Mouse (Mus musculus) kidney, embryonic 15.5 days (tissue): ENCODE measurements around the gene Magi2. TPM values are rescaled to one million over a fixed set of nuclear protein-coding genes. Genes with fewer than 3 reads are reported as not detected.
"Not testable (repeated sequence)": the region's sequence is repeated elsewhere in the genome, so short reads cannot be mapped to it uniquely, and the experiment has no call there.

ENCODE experiments used
- ATAC-seq: fragments of 200-750 bp; cut with Nextera tagmentation; replicated peaks from 2 replicates; pipeline ENCODE4 v1.8.0; 2017; ENCODE audit warnings: moderate TSS enrichment; ENCODE audit not compliant: low FRiP score
- H3K27ac ChIP-seq: fragments of 300-500 bp; sonication (generic); 2 replicates; pipeline ENCODE4 v1.5.1; 2015; ENCODE audit warnings: mild to moderate bottlenecking, inconsistent platforms
- H3K27me3 ChIP-seq: fragments of 300-500 bp; sonication (generic); 2 replicates; pipeline ENCODE4 v1.6.1; 2015; ENCODE audit warnings: inconsistent platforms
- H3K36me3 ChIP-seq: fragments of 300-500 bp; sonication (generic); 2 replicates; pipeline ENCODE4 v1.6.1; 2015; ENCODE audit warnings: inconsistent platforms
- H3K4me1 ChIP-seq: fragments of 300-500 bp; sonication (generic); 2 replicates; pipeline ENCODE4 v1.6.1; 2015; ENCODE audit warnings: inconsistent platforms
- H3K4me2 ChIP-seq: fragments of 300-500 bp; sonication (generic); 2 replicates; pipeline ENCODE4 v1.6.1; 2015; ENCODE audit warnings: moderate library complexity, mild to moderate bottlenecking, inconsistent platforms
- H3K4me3 ChIP-seq: fragments of 300-500 bp; sonication (generic); replicated peaks from 2 replicates; pipeline ENCODE4 v1.5.1; 2015; ENCODE audit warnings: mild to moderate bottlenecking, inconsistent platforms
- H3K9ac ChIP-seq: fragments of 300-500 bp; sonication (generic); 2 replicates; pipeline ENCODE4 v1.6.1; 2015; ENCODE audit warnings: mild to moderate bottlenecking, inconsistent platforms
- H3K9me3 ChIP-seq: fragments of 300-500 bp; sonication (generic); replicated peaks from 2 replicates; pipeline ENCODE4 v1.6.1; 2016; ENCODE audit warnings: inconsistent platforms
- WGBS: fragments of 180-500 bp; shearing (Covaris S2); methylation state at CpG from one replicate; pipeline ENCODE4 v1.1.7; 2015; ENCODE audit warnings: mixed read lengths; 5-methylcytosine and 5-hydroxymethylcytosine counted together
- polyA plus RNA-seq: library from polyadenylated mRNA; unstranded; fragments of >200 nt; fragmentation: Nextera tagmentation; extraction: Ambion mirVana; gene quantifications from 2 replicates; pipeline ENCODE4 v1.2.1, GENCODE M21; 2015

Gene Magi2
- polyA plus RNA-seq, 1 experiment from 2014 or later: 18.6 TPM

DNA sequence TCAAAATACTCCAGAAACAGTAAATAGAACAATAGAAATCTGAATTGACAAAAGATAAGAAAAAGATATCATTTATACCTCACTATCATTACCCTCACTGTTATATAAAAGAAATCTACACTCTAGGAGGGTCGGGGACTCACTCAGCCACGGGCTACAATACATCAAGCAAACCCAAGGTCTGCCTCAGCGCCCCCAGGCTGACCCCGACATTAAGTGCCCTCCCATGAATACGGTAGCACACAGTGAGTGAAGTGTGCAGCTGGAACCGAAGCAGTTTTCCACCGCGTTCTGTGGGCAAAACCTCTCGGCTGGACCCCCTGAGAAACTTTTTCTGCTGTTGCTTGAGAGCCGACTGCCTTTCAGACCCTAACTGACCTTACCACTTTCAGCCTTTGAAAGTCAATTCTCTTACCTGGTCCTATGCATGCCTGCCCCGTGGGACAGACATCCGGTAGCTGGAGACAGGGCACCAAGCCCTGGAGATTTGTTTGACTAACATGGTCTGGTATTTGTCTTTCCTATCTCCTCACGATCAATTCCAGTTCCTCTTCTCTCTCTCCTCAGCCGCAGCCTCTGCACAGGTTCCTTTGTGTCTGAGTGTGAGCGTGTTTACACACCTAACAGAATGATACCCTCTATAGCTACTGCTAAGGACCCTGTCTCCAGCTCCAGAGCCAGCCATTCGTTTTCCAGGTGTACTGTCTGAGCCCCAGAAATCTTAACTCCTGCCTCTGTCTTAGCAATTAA, 1285.7 kb downstream of the Magi2 start:
- Histone ChIP-seq H3K9me3 (no peaks in the 10 kb centered on the region), H3K36me3 (no peaks in the 10 kb centered on the region), H3K27ac (no peak overlapping the region), H3K4me2 (no peak overlapping the region), H3K4me3 (no peak overlapping the region), H3K27me3 (no peaks in the 10 kb centered on the region), H3K9ac (no peak overlapping the region), H3K4me1 (no peaks in the 10 kb centered on the region)
- no peak for ATAC-seq
- 39% methylated on average over 16 of the region's 16 CpGs for WGBS

GRCm38 (mm10) chr5:20521639-20522038, 1294.8 kb downstream of the Magi2 start:
- no peaks in the 10 kb centered on the region for H3K36me3 ChIP-seq
- no peaks in the 10 kb centered on the region for H3K4me1 ChIP-seq
- no peak overlapping the region for H3K4me2 ChIP-seq
- ATAC-seq: no peak
- 69% methylated on average over 9 of the region's 9 CpGs for WGBS
- H3K4me3 ChIP-seq: no peak overlapping the region
- H3K9me3 ChIP-seq: no peaks in the 10 kb centered on the region
- no peak overlapping the region for H3K9ac ChIP-seq
- H3K27ac ChIP-seq: no peak overlapping the region
- no peaks in the 10 kb centered on the region for H3K27me3 ChIP-seq

DNA sequence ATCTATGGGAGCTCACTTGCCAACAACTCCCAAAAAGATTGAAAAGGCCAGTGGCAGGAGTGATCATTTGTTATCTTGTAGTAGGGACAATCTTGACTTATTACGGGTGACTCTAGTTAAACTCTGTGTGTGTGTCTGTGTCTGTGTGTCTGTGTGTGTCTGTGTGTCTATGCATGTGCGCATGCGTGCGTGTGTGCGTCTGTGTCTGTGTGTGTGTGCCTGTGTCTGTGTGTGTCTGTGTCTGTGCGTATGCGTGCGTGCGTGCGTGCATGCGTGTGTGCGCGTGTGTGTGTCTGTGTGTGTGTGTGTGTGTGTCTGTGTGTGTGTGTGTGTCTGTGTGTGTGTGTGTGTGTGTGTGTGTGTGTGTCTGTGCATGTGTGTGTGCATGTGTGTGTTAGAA, 1295.2 kb downstream of the Magi2 start:
- H3K36me3 ChIP-seq: no peaks in the 10 kb centered on the region
- no peaks in the 10 kb centered on the region for H3K9me3 ChIP-seq
- H3K27ac ChIP-seq: no peak overlapping the region
- H3K4me3 ChIP-seq: no peak overlapping the region
- no peaks in the 10 kb centered on the region for H3K27me3 ChIP-seq
- no peaks in the 10 kb centered on the region for H3K4me1 ChIP-seq
- 96% methylated on average over 13 of the region's 13 CpGs for WGBS
- no peak overlapping the region for H3K9ac ChIP-seq
- H3K4me2 ChIP-seq: no peak overlapping the region
- no peak for ATAC-seq

GRCm38 (mm10) chr5:20523776-20524175, 1296.9 kb downstream of the Magi2 start:
- H3K9ac ChIP-seq: no peak overlapping the region
- H3K9me3 ChIP-seq: no peaks in the 10 kb centered on the region
- no peak for ATAC-seq
- no peak overlapping the region for H3K4me3 ChIP-seq
- H3K27me3 ChIP-seq: no peaks in the 10 kb centered on the region
- no peaks in the 10 kb centered on the region for H3K36me3 ChIP-seq
- no peak overlapping the region for H3K27ac ChIP-seq
- H3K4me1 ChIP-seq: no peaks in the 10 kb centered on the region
- H3K4me2 ChIP-seq: no peak overlapping the region

GRCm38 (mm10) chr5:20526588-20526987, 1299.8 kb downstream of the Magi2 start:
- H3K4me3 ChIP-seq, H3K27me3 ChIP-seq, H3K4me2 ChIP-seq, H3K9me3 ChIP-seq, ATAC-seq, H3K36me3 ChIP-seq, H3K27ac ChIP-seq, H3K9ac ChIP-seq, H3K4me1 ChIP-seq: not testable (repeated sequence)
- 80% methylated on average over 3 of the region's 4 CpGs for WGBS

DNA sequence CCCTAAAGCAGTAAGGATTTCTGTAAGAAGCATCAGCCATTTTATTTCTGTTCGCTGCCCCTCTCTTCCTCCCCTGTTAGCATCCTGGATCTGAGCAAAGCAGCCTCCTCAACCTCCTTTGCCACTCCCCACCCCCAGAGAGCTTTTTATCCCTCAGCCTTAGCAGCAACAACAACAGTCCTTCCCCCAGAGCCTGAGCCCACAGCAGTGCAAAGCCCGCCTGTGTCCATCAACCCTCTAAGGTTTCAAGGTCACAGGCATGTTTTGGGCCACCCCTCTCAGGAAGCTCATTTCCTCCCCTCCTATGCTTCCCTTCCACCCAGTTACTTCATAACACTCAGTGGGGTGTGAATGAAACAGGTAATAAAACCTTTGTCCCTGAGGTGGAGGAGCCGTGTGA, 1309.7 kb downstream of the Magi2 start:
- no peaks in the 10 kb centered on the region for H3K27me3 ChIP-seq
- H3K27ac ChIP-seq: peak overlapping the region; percentile 52; the same call in 1 of the 2 replicates
- WGBS: 20% methylated on average over 3 of the region's 3 CpGs
- H3K9ac ChIP-seq: no peak overlapping the region
- peaks cover 8% of the 10 kb centered on the region for H3K4me1 ChIP-seq
- no peak overlapping the region for H3K4me3 ChIP-seq
- no peak overlapping the region for H3K4me2 ChIP-seq
- no peaks in the 10 kb centered on the region for H3K36me3 ChIP-seq
- ATAC-seq: peak; percentile 92
- no peaks in the 10 kb centered on the region for H3K9me3 ChIP-seq

DNA sequence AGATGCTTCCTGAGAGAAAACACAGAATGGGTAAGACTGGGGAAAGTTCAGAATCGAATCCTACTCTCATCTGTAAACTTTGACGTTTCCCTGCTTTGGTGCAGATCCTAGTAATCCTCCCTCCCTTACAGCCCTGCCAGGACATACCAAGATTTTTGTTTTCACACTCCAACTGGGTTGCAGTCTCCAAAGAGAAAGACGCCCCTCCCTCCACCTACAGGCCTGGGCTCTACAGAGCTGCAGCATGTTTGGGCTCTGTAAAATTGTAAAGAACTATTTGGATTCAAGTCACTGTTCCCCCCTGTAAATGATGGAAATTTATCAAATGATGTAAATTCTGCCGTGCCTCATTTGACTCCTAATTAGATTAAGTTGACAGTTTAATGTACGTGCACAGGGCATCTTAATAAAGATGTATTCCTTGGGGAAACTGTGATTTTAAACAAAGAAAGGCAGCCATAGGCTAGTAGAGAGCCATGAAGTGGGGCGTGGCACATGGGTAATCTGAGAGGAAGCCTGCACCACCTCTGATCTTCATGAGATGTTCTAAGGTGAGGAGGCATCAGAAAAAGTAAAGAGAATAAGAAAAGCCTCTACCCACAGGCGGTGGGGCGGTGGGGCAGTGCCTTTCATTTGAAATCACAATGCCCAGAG, 1310.7 kb downstream of the Magi2 start:
- WGBS: 52% methylated on average over 8 of the region's 8 CpGs
- H3K36me3 ChIP-seq: no peaks in the 10 kb centered on the region
- 0 out of 2 replicates have a peak, but pooled peaks have one; percentile 12 for ATAC-seq
- no peaks in the 10 kb centered on the region for H3K9me3 ChIP-seq
- H3K4me1 ChIP-seq: peaks cover 8% of the 10 kb centered on the region
- no peak overlapping the region for H3K4me2 ChIP-seq
- H3K27me3 ChIP-seq: no peaks in the 10 kb centered on the region
- H3K4me3 ChIP-seq: no peak overlapping the region
- H3K27ac ChIP-seq: peak overlapping the region; percentile 52; the same call in 1 of the 2 replicates
- H3K9ac ChIP-seq: no peak overlapping the region

DNA sequence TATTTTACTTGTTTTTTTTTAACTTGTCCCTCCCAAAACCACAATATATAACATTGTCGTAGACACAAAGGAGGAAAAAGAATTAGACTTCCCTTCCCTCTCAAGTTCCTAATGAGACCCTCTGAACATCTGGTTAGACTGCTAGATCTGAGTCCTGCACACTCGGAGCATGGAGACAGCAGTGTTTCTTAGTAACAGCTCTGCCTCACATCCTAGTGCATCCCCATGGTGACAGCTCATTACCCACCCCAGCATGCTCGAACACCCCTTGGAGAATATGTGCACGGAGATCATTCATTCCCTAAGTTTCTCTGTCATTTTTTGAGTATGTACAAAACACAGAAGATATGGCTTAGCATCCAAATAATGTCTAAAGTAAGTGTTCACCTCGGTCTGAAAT, 1317.5 kb downstream of the Magi2 start:
- no peaks in the 10 kb centered on the region for H3K9me3 ChIP-seq
- H3K4me1 ChIP-seq: no peaks in the 10 kb centered on the region
- WGBS: 58% methylated on average over 5 of the region's 5 CpGs
- no peaks in the 10 kb centered on the region for H3K27me3 ChIP-seq
- H3K27ac ChIP-seq: no peak overlapping the region
- no peak overlapping the region for H3K9ac ChIP-seq
- ATAC-seq: no peak
- no peak overlapping the region for H3K4me2 ChIP-seq
- H3K4me3 ChIP-seq: no peak overlapping the region
- H3K36me3 ChIP-seq: no peaks in the 10 kb centered on the region

DNA sequence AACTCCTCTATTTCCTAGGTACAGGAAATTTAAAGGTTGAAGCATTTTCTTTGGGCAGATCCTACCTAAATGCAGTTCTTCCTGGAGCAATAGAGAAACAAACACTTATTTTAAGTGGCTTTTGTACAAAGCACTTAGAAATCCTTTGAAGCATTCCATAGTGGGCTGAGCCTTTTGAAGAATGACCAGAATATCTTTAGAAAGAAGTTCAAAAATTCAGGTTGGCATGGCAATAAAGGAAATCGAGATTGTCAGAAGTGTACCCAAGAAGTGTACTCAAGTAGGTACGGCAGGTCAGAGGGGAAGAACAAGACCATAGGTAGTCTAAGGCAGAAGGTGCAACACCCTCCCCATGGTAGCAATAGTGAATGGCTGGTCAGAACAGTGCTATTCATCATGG, 1332.5 kb downstream of the Magi2 start:
- Histone ChIP-seq H3K27ac (no peak overlapping the region), H3K36me3 (no peaks in the 10 kb centered on the region), H3K27me3 (no peaks in the 10 kb centered on the region), H3K9ac (no peak overlapping the region), H3K4me1 (no peaks in the 10 kb centered on the region), H3K4me2 (no peak overlapping the region), H3K4me3 (no peak overlapping the region), H3K9me3 (no peaks in the 10 kb centered on the region)
- ATAC-seq: no peak
- WGBS: 93% methylated on average over 2 of the region's 2 CpGs

- H3K27me3 ChIP-seq: no peaks in the 10 kb centered on the region
- H3K27ac ChIP-seq: no peak overlapping the region
- H3K4me2 ChIP-seq: no peak overlapping the region
- no peak for ATAC-seq
- H3K9ac ChIP-seq: no peak overlapping the region
- no peaks in the 10 kb centered on the region for H3K9me3 ChIP-seq
- no peaks in the 10 kb centered on the region for H3K4me1 ChIP-seq
- 75% methylated on average over 4 of the region's 4 CpGs for WGBS
- H3K4me3 ChIP-seq: no peak overlapping the region
- no peaks in the 10 kb centered on the region for H3K36me3 ChIP-seq
These were observed 1333.0 kb downstream of the Magi2 start for GRCm38 (mm10) chr5:20559821-20560220.

- Histone ChIP-seq H3K4me3 (no peak overlapping the region), H3K36me3 (no peaks in the 10 kb centered on the region), H3K9ac (no peak overlapping the region), H3K4me2 (no peak overlapping the region), H3K27me3 (no peaks in the 10 kb centered on the region), H3K4me1 (no peaks in the 10 kb centered on the region), H3K9me3 (no peaks in the 10 kb centered on the region), H3K27ac (no peak overlapping the region)
- WGBS: 57% methylated on average over 6 of the region's 6 CpGs
- ATAC-seq: no peak
These were observed 1341.6 kb downstream of the Magi2 start for GRCm38 (mm10) chr5:20568421-20568820.

- no peak for ATAC-seq
- H3K9me3 ChIP-seq: no peaks in the 10 kb centered on the region
- no peaks in the 10 kb centered on the region for H3K27me3 ChIP-seq
- H3K4me1 ChIP-seq: no peaks in the 10 kb centered on the region
- 95% methylated on average over 7 of the region's 7 CpGs for WGBS
- no peak overlapping the region for H3K9ac ChIP-seq
- H3K4me3 ChIP-seq: no peak overlapping the region
- H3K27ac ChIP-seq: no peak overlapping the region
- H3K4me2 ChIP-seq: no peak overlapping the region
- H3K36me3 ChIP-seq: no peaks in the 10 kb centered on the region
These were observed 1342.1 kb downstream of the Magi2 start for GRCm38 (mm10) chr5:20568966-20569365.
